Mouse (Mus musculus) cerebellum, postnatal 4 days (tissue): ENCODE measurements around the gene Defa26.
"Not testable (repeated sequence)": the region's sequence is repeated elsewhere in the genome, so short reads cannot be mapped to it uniquely, and the experiment has no call there.

ENCODE experiments used
- DNase-seq, 2 experiments: peaks; one replicate each; pipeline ENCODE4 v3.0.0; 2022; ENCODE audit warnings: low spot score in 2 of 2, mixed read lengths in 1 of 2

Defa26 gene

DNA sequence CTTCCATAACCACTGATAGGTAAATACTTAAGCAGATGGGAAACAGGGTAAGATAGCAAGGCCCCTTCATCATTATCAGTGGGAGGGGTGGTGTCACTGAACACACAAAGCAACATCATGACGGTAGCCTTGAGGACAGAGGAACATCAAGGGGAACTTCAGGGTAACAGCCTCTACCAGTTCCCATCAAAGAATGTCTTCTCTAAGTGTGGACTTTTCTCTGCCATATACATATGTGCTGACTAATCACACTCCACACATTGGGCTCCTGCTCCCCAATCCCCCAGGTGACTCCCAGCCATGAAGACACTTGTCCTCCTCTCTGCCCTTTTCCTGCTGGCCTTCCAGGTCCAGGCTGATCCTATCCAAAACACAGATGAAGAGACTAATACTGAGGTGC lies at the start of gene Defa26:
Defa26 (plus strand) TSS at position 301 of the 400 bp plus-strand sequence.
- DNase-seq: not testable (repeated sequence)

DNA sequence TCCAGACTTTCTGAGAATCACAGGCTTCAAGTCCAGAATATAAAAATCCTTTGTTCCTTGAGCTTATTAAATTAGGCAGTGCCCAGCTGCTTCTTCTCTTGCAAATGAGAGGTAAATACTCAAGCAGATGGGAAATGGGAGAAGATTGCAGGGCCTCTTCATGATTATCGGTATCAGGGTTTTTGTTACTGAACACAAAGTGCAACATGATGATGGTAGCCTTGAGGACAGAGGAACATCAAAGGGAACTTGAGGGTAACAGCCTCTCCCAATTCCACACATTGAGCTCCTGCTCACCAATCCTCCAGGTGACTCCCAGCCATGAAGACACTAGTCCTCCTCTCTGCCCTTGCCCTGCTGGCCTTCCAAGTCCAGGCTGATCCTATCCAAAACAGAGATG lies 35.3 kb upstream of the Defa26 start, which contains the start of gene Defa28:
Defa28 (plus strand) TSS at position 301 of the 400 bp plus-strand sequence.
- DNase-seq: not testable (repeated sequence)

DNA sequence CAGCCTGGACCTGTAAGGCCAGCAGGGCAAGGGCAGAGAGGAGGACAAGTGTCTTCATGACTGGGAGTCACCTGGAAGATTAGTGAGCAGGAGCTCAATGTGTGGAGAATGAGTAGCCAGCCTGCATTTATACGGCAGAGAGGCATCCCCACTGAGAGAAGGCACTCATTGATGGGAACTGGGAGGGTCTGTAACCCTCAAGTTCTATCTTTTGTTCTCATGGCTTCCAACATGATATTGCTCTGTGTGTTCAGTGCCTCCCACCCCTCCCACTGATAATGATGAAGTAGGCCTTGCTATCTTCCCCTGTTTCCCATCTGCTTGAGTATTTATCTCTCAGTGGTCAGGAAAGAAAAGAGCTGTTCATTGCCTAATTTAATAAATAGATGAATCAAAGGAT lies 23.6 kb upstream of the Defa26 start, which contains the start of gene Gm7861:
Gm7861 (minus strand) TSS at position 101 of the 400 bp plus-strand sequence.
- not testable (repeated sequence) for DNase-seq

DNA sequence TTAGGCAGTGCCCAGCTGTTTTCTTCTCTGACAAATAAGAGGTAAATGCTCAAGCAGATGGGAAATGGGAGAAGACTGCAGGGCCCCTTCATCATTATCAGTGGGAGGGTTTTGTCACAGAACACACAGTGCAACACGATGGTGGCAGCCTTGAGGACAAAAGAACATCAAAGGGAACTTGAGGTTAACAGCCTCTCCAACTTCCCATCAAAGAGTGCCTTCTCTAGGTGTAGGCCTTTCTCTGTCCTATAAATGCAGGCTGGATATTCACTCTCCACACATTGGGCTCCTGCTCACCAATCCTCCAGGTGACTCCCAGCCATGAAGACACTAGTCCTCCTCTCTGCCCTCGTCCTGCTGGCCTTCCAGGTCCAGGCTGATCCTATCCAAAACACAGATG lies 37.5 kb downstream of the Defa26 start, which contains the start of gene Defa17:
Defa17 (plus strand) TSS at position 301 of the 400 bp plus-strand sequence.
- DNase-seq: not testable (repeated sequence)

DNA sequence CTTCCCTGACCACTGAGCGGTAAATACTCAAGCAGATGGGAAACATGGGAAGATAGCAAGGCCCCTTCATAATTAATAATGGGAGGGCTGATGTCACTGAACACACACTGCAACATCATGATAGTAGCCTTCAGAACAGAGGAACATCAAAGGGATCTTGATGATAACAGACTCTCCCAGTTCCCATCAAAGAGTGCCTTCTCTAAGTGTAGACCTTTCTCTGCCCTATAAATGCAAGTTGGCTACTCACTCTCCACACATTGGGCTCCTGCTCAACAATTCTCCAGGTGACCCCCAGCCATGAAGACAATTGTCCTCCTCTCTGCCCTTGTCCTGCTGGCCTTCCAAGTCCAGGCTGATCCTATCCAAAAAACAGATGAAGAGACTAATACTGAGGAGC lies 47.5 kb downstream of the Defa26 start, which contains the start of gene Defa34:
Defa34 (plus strand) TSS at position 301 of the 400 bp plus-strand sequence.
- not testable (repeated sequence) for DNase-seq
